In the genomic region with DNA sequence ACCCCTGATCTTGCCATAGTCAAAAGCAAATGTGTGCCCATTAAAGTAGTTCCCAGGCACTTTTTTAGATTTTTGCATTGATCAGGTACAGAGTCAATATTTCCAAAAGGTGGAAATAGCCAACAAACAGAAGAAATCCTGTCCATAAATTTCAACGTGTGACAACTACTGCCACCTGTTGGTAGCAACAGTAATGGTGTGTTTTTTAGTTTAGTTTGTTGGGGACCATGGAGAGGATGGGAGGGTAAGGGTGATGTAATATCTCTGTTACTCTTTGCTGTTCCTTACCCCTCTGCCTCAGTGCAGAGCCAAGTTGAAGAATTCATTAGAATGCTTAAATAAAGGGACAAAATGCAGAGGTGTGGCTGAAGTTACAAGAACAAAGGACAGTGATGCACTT, we compare ENCODE assay signal across 10 mouse cellular contexts. TPM values are rescaled to one million over a fixed set of nuclear protein-coding genes. Genes with fewer than 3 reads are reported as not detected.
DNase-seq lines count a peak whose midpoint lies in the region; ATAC-seq and TF ChIP-seq lines count a peak whose summit lies in the region.
"Had no signal": no experiment of that assay in that cellular context is flagged by ENCODE, and none has a peak within 500 bp of the region (broad histone marks: within the 10 kb centered on the region; RNA-seq: fewer than 3 reads in every experiment).

No protein-coding gene starts in this region.

- ATAC-seq in liver, embryonic 11.5 days (replicated peaks; ENCODE audit: low FRiP score), result no peak
- ATAC-seq in midbrain, embryonic 14.5 days (ENCODE audit: low FRiP score, low TSS enrichment), result no peak

- peak; percentile 9 to 28 for DNase-seq in frontal cortex, postnatal 36 days (ENCODE audit: low spot score in 2 of 2)
- no peak for DNase-seq in frontal cortex, postnatal 10 days (ENCODE audit: low spot score in 2 of 2)
- DNase-seq in liver, adult 2 months (ENCODE audit: extremely low read depth, low read depth, low spot score), result peak; percentile 47
- no peak for DNase-seq in liver, embryonic 11.5 days (ENCODE audit: low spot score)
- peak; percentile 19 for DNase-seq in embryo, embryonic 9.5 days (ENCODE audit: extremely low spot score)
- DNase-seq in midbrain, embryonic 14.5 days, result peak; percentile 79
- no peak for DNase-seq in thymus, postnatal 0 days (ENCODE audit: low spot score)
- DNase-seq in right cerebral cortex, postnatal 14 days, result no peak

- no peak for TF ChIP-seq POLR2A in liver, adult 2 months (IDR thresholded peaks at IDR 0.05; ENCODE audit: extremely low read depth, insufficient read depth, low read length)

- no peaks in the 10 kb centered on the region; the same call in 1 of the 2 replicates for H3K27me3 ChIP-seq in liver, adult 2 months (ENCODE audit: control insufficient read depth, insufficient read depth, low read length)
- H3K27me3 ChIP-seq in liver, embryonic 11.5 days (replicated peaks; ENCODE audit: control insufficient read depth, insufficient read depth, low read length), result no peaks in the 10 kb centered on the region
- no peaks in the 10 kb centered on the region for H3K27me3 ChIP-seq in midbrain, embryonic 14.5 days (ENCODE audit: control insufficient read depth, insufficient read depth, low read length)

- no peaks in the 10 kb centered on the region for H3K79me2 ChIP-seq in liver, adult 2 months (ENCODE audit: control insufficient read depth, insufficient read depth, low read length)

- TF ChIP-seq CTCF in liver, adult 2 months (IDR thresholded peaks at IDR 0.05; ENCODE audit: low read depth, low read length), result peak; percentile 50

- no peaks in the 10 kb centered on the region for H3K36me3 ChIP-seq in liver, adult 2 months (ENCODE audit: control insufficient read depth, insufficient read depth, low read length)
- no peaks in the 10 kb centered on the region for H3K36me3 ChIP-seq in liver, embryonic 11.5 days (ENCODE audit: control insufficient read depth, insufficient read depth, low read length)
- no peaks in the 10 kb centered on the region for H3K36me3 ChIP-seq in midbrain, embryonic 14.5 days (ENCODE audit: control insufficient read depth, insufficient read depth, low read length)
- H3K36me3 ChIP-seq: G1E had no signal

- H3K9me3 ChIP-seq in liver, embryonic 11.5 days (ENCODE audit: control insufficient read depth, low read length), result no peaks in the 10 kb centered on the region
- H3K9me3 ChIP-seq in midbrain, embryonic 14.5 days (ENCODE audit: control insufficient read depth, low read length), result no peaks in the 10 kb centered on the region
- H3K9me3 ChIP-seq: G1E had no signal

- no peak overlapping the region for H3K9ac ChIP-seq in liver, adult 2 months (ENCODE audit: low read depth, low read length)
- no peak overlapping the region for H3K9ac ChIP-seq in liver, embryonic 11.5 days (ENCODE audit: low read depth, low read length)
- no peak overlapping the region for H3K9ac ChIP-seq in midbrain, embryonic 14.5 days (replicated peaks; ENCODE audit: low read length)

- H3K27ac ChIP-seq in liver, adult 2 months (replicated peaks; ENCODE audit: insufficient read depth, low read depth, low read length), result no peak overlapping the region
- H3K27ac ChIP-seq in liver, embryonic 11.5 days (ENCODE audit: low read depth, low read length), result no peak overlapping the region
- H3K27ac ChIP-seq in midbrain, embryonic 14.5 days (replicated peaks; ENCODE audit: low read depth, low read length), result no peak overlapping the region

- 0% methylated on average over 1 of the region's 1 CpGs for WGBS in liver, adult 2 months
- WGBS in liver, embryonic 11.5 days, result 4% methylated on average over 1 of the region's 1 CpGs
- 4% methylated on average over 1 of the region's 1 CpGs for WGBS in midbrain, embryonic 14.5 days

- no peaks in the 10 kb centered on the region for H3K4me1 ChIP-seq in liver, adult 2 months (ENCODE audit: control insufficient read depth, insufficient read depth, low read length)
- H3K4me1 ChIP-seq in liver, embryonic 11.5 days (replicated peaks; ENCODE audit: control insufficient read depth, insufficient read depth, low read length), result no peaks in the 10 kb centered on the region
- no peaks in the 10 kb centered on the region for H3K4me1 ChIP-seq in midbrain, embryonic 14.5 days (ENCODE audit: control insufficient read depth, insufficient read depth, low read length)

- H3K4me2 ChIP-seq in liver, embryonic 11.5 days, result no peak overlapping the region
- H3K4me2 ChIP-seq in midbrain, embryonic 14.5 days (ENCODE audit: low read length), result no peak overlapping the region

- no peak overlapping the region for H3K4me3 ChIP-seq in liver, adult 2 months (ENCODE audit: insufficient read depth, low read depth, low read length)
- no peak overlapping the region for H3K4me3 ChIP-seq in liver, embryonic 11.5 days (ENCODE audit: low read depth, low read length)
- H3K4me3 ChIP-seq in midbrain, embryonic 14.5 days (replicated peaks; ENCODE audit: low read depth, low read length), result no peak overlapping the region

RNA-seq across cellular contexts. Expression of gene 1700015F17Rik, which starts 2.7 kb away (rescaled TPM):
- total RNA-seq in liver, adult 2 months (2014; rRNA removed), result not detected in 2 replicates
- not detected in 2 replicates for polyA plus RNA-seq in liver, adult 2 months (2012; rRNA removed)
- polyA plus RNA-seq in liver, embryonic 11.5 days (2014; fragmentation: Nextera tagmentation; extraction: Ambion mirVana), result not detected in 2 replicates
- polyA plus RNA-seq in midbrain, embryonic 14.5 days (2014; fragmentation: Nextera tagmentation; extraction: Ambion mirVana), result not detected in 2 replicates
- not detected in 2 replicates for polyA plus RNA-seq in thymus, postnatal 0 days (2015; fragmentation: Nextera tagmentation; extraction: Ambion mirVana)
- total RNA-seq: G1E had no signal
- polyA plus RNA-seq: G1E; heart, embryonic 14.5 days had no signal

RNA-seq across cellular contexts. Expression of gene Cldn12, which starts 33.1 kb away (rescaled TPM):
- 66.4 and 76.7 TPM in 2 replicates for total RNA-seq in liver, adult 2 months (2014; rRNA removed)
- 56.0 and 60.0 TPM in 2 replicates for polyA plus RNA-seq in liver, adult 2 months (2012; rRNA removed)
- 14.1 and 16.9 TPM in 2 replicates for polyA plus RNA-seq in liver, embryonic 11.5 days (2014; fragmentation: Nextera tagmentation; extraction: Ambion mirVana)
- polyA plus RNA-seq in midbrain, embryonic 14.5 days (2014; fragmentation: Nextera tagmentation; extraction: Ambion mirVana), result 13.9 and 19.1 TPM in 2 replicates
- polyA plus RNA-seq in thymus, postnatal 0 days (2015; fragmentation: Nextera tagmentation; extraction: Ambion mirVana), result 2.3 and 2.8 TPM in 2 replicates

Comparison
In these comparisons a context has a peak if more than half of its experiments do, and no peak if none do; other contexts are left out.
1. DNase-seq: peak in frontal cortex, postnatal 36 days (2 of 2), liver, adult 2 months (single experiment), embryo, embryonic 9.5 days (single experiment) and midbrain, embryonic 14.5 days (single experiment); none in frontal cortex, postnatal 10 days (0 of 2), liver, embryonic 11.5 days (single experiment), thymus, postnatal 0 days (single experiment) and right cerebral cortex, postnatal 14 days (single experiment).